Mouse (Mus musculus): ENCODE data around the gene Cnn3. TPM values are rescaled to one million over a fixed set of nuclear protein-coding genes. Genes with fewer than 3 reads are reported as not detected.

Gene Cnn3
- total and polyA plus RNA-seq, 2 experiments from 2014 or later = 122 to 181 TPM

DNA sequence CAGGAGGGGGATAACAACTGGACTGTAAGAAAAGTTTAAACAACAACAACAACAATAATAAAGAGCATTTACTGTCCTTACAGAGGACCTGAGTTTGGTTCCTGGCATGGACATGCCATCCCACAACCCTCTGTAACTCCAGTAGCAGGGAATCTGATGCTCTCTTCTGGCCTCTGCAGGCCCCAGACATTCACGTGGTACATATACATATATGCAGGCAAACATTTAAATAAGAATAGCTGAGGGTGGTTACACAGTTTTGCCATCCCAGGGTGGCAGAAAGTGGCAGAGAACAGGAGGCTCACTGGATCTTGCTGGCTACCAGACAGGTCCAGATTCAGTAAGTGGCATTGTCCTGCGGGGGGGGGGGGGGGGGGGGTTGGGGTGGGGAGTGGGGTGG, 41.8 kb downstream of the Cnn3 start:
- no peaks in the 10 kb centered on the region for H3K27me3 ChIP-seq (ENCODE audit: insufficient read depth, low read length)
- H3K4me1 ChIP-seq (ENCODE audit: insufficient read depth, low read length) = 0 out of 2 replicates have a peak, but pooled peaks cover 2% of the 10 kb centered on the region
- H3K27ac ChIP-seq (ENCODE audit: low read depth, low read length) = no peak overlapping the region
- no peaks in the 10 kb centered on the region for H3K36me3 ChIP-seq (ENCODE audit: insufficient read depth, low read length)
- H3K9ac ChIP-seq (replicated peaks; ENCODE audit: low read length, poor library complexity, severe bottlenecking) = no peak overlapping the region
- WGBS = 5% methylated on average over 1 of the region's 2 CpGs
- H3K4me2 ChIP-seq (ENCODE audit: low read depth, low read length, poor library complexity, severe bottlenecking) = no peak overlapping the region
- ATAC-seq (ENCODE audit: low FRiP score) = no peak
- no peak for DNase-seq (ENCODE audit: low spot score)
- no peak overlapping the region for H3K4me3 ChIP-seq (ENCODE audit: low read depth, low read length)
- H3K9me3 ChIP-seq (ENCODE audit: low read length) = no peaks in the 10 kb centered on the region
- TF ChIP-seq CTCF (IDR thresholded peaks at IDR 0.05) = no peak

GRCm38 (mm10) chr3:121469185-121469975, 43.1 kb downstream of the Cnn3 start:
- Histone ChIP-seq H3K4me2 (ENCODE audit: low read depth, low read length, poor library complexity, severe bottlenecking) (no peak overlapping the region), H3K9ac (replicated peaks; ENCODE audit: low read length, poor library complexity, severe bottlenecking) (no peak overlapping the region), H3K27me3 (ENCODE audit: insufficient read depth, low read length) (no peaks in the 10 kb centered on the region), H3K4me1 (ENCODE audit: insufficient read depth, low read length) (0 out of 2 replicates have a peak, but pooled peaks cover 2% of the 10 kb centered on the region), H3K4me3 (ENCODE audit: low read depth, low read length) (no peak overlapping the region), H3K27ac (ENCODE audit: low read depth, low read length) (no peak overlapping the region; the same call in 1 of the 2 replicates), H3K36me3 (ENCODE audit: insufficient read depth, low read length) (no peaks in the 10 kb centered on the region), H3K9me3 (ENCODE audit: low read length) (no peaks in the 10 kb centered on the region)
- 13% methylated on average over 12 of the region's 13 CpGs for WGBS
- peak; percentile 84 for ATAC-seq (ENCODE audit: low FRiP score)
- DNase-seq (ENCODE audit: low spot score) = peak; percentile 84
- TF ChIP-seq CTCF (IDR thresholded peaks at IDR 0.05) = no peak

DNA sequence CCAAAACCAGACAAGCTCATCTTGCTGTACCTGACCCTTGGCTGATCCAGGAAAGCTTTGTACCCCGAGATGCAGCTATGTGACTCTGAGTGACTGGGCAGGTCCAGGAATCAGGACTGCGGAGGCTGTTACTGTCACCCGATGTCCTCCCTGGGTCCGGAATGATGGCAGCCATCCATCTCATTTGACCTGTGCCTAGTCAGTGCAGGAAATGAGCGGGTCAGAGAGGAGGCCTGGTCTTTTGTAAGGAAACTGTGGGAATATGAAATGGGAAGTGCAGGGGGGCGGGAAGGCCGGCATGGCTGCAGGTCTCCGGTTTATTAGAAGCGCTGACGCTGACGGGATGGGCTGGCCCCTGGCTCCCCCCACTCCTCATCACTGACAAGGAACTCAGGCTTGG, 45.4 kb downstream of the Cnn3 start:
- Histone ChIP-seq H3K9ac (replicated peaks; ENCODE audit: low read length, poor library complexity, severe bottlenecking) (no peak overlapping the region), H3K4me3 (ENCODE audit: low read depth, low read length) (no peak overlapping the region), H3K4me1 (ENCODE audit: insufficient read depth, low read length) (0 out of 2 replicates have a peak, but pooled peaks cover 2% of the 10 kb centered on the region), H3K36me3 (ENCODE audit: insufficient read depth, low read length) (no peaks in the 10 kb centered on the region), H3K4me2 (ENCODE audit: low read depth, low read length, poor library complexity, severe bottlenecking) (no peak overlapping the region), H3K9me3 (ENCODE audit: low read length) (no peaks in the 10 kb centered on the region), H3K27me3 (ENCODE audit: insufficient read depth, low read length) (no peaks in the 10 kb centered on the region), H3K27ac (ENCODE audit: low read depth, low read length) (no peak overlapping the region)
- TF ChIP-seq CTCF (IDR thresholded peaks at IDR 0.05) = no peak
- DNase-seq (ENCODE audit: low spot score) (no peak), ATAC-seq (ENCODE audit: low FRiP score) (no peak)
- WGBS = 78% methylated on average over 11 of the region's 11 CpGs

DNA sequence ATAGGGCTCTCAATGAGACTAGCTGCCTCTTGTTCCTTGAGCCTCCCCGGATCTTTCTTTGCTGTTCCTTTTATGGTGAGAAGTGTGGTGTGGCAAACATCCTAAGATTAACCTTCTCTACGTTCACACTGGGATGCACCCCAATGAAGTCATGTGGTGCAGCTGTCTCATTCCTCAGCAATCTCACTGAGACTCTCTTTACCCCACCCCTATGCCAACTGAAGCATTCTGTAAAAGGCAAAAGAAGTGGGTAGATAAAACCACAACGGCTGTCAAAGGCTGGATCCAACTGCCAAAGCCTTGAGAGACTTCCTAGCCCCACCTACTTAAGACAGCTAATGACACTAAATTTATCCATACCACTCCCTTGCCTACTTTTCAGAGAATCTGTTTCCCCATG, 48.4 kb downstream of the Cnn3 start:
- no peak overlapping the region for H3K4me2 ChIP-seq (ENCODE audit: low read depth, low read length, poor library complexity, severe bottlenecking)
- ATAC-seq (ENCODE audit: low FRiP score) (no peak), DNase-seq (ENCODE audit: low spot score) (no peak)
- no peak for TF ChIP-seq CTCF (IDR thresholded peaks at IDR 0.05)
- no peaks in the 10 kb centered on the region for H3K27me3 ChIP-seq (ENCODE audit: insufficient read depth, low read length)
- H3K27ac ChIP-seq (ENCODE audit: low read depth, low read length) = no peak overlapping the region
- H3K9me3 ChIP-seq (ENCODE audit: low read length) = no peaks in the 10 kb centered on the region
- H3K4me1 ChIP-seq (ENCODE audit: insufficient read depth, low read length) = no peaks in the 10 kb centered on the region
- no peaks in the 10 kb centered on the region for H3K36me3 ChIP-seq (ENCODE audit: insufficient read depth, low read length)
- 50% methylated on average over 3 of the region's 3 CpGs for WGBS
- H3K4me3 ChIP-seq (ENCODE audit: low read depth, low read length) = no peak overlapping the region
- H3K9ac ChIP-seq (replicated peaks; ENCODE audit: low read length, poor library complexity, severe bottlenecking) = no peak overlapping the region

GRCm38 (mm10) chr3:121480030-121480960, 54.0 kb downstream of the Cnn3 start:
- Histone ChIP-seq H3K9ac (replicated peaks; ENCODE audit: low read length, poor library complexity, severe bottlenecking) (no peak overlapping the region), H3K4me2 (ENCODE audit: low read depth, low read length, poor library complexity, severe bottlenecking) (no peak overlapping the region), H3K4me3 (ENCODE audit: low read depth, low read length) (no peak overlapping the region), H3K36me3 (ENCODE audit: insufficient read depth, low read length) (no peaks in the 10 kb centered on the region), H3K27me3 (ENCODE audit: insufficient read depth, low read length) (no peaks in the 10 kb centered on the region), H3K27ac (ENCODE audit: low read depth, low read length) (no peak overlapping the region), H3K4me1 (ENCODE audit: insufficient read depth, low read length) (0 out of 2 replicates have a peak, but pooled peaks cover 2% of the 10 kb centered on the region), H3K9me3 (ENCODE audit: low read length) (no peaks in the 10 kb centered on the region)
- 29% methylated on average over 26 of the region's 26 CpGs for WGBS
- ATAC-seq (ENCODE audit: low FRiP score) = peak; percentile 53; the same call in 1 of the 2 replicates
- no peak for TF ChIP-seq CTCF (IDR thresholded peaks at IDR 0.05)
- DNase-seq (ENCODE audit: low spot score) = no peak
